Mouse (Mus musculus) heart, postnatal 0 days (tissue): ENCODE results near the gene Socs3. TPM values are rescaled to one million over a fixed set of nuclear protein-coding genes. Genes with fewer than 3 reads are reported as not detected.
A peak's percentile ranks its signal among the peaks of the same experiment; 100 is the strongest.

ENCODE experiments used
- ATAC-seq: fragments of 200-750 bp; cut with Nextera tagmentation; 2 replicates; pipeline ENCODE4 v1.8.0; 2017; ENCODE audit warnings: low read depth, moderate number of reproducible peaks, moderate library complexity; ENCODE audit not compliant: insufficient read depth
- DNase-seq: peaks from one replicate; pipeline ENCODE4 v3.0.0-alpha.2; 2016; ENCODE audit warnings: low spot score
- H3K27ac ChIP-seq: fragments of 300-500 bp; sonication (generic); 2 replicates; pipeline ENCODE4 v1.5.1; 2014; ENCODE audit warnings: low read depth, mild to moderate bottlenecking
- H3K27me3 ChIP-seq: fragments of 300-500 bp; sonication (generic); 2 replicates; pipeline ENCODE4 v1.6.1; 2014; ENCODE audit warnings: low read length, mixed read lengths; ENCODE audit not compliant: control insufficient read depth, insufficient read depth
- H3K36me3 ChIP-seq: fragments of 300-500 bp; sonication (generic); replicated peaks from 2 replicates; pipeline ENCODE4 v1.6.1; 2014; ENCODE audit warnings: low read length, mixed read lengths; ENCODE audit not compliant: control insufficient read depth, insufficient read depth
- H3K4me1 ChIP-seq: fragments of 300-500 bp; sonication (generic); 2 replicates; pipeline ENCODE4 v1.6.1; 2014; ENCODE audit warnings: antibody characterized with exemption; ENCODE audit not compliant: control insufficient read depth, insufficient read depth
- H3K4me2 ChIP-seq: fragments of 300-500 bp; sonication (generic); 2 replicates; pipeline ENCODE4 v1.6.1; 2014; ENCODE audit warnings: low read depth, mild to moderate bottlenecking, low read length, moderate library complexity
- H3K4me3 ChIP-seq: fragments of 300-500 bp; sonication (generic); 2 replicates; pipeline ENCODE4 v1.5.1; 2014; ENCODE audit warnings: low read depth, low read length
- H3K9ac ChIP-seq: fragments of 300-500 bp; sonication (generic); replicated peaks from 2 replicates; pipeline ENCODE4 v1.6.1; 2014; ENCODE audit warnings: low read depth, low read length, mixed read lengths
- H3K9me3 ChIP-seq: fragments of 300-500 bp; sonication (generic); replicated peaks from 2 replicates; pipeline ENCODE4 v1.6.1; 2016; ENCODE audit warnings: low read length; ENCODE audit not compliant: control insufficient read depth
- CTCF ChIP-seq: IDR thresholded peaks from 2 replicates; pipeline ENCODE4 v1.5.1; 2016; ENCODE audit warnings: antibody characterized with exemption, control low read depth, low read depth
- EP300 ChIP-seq: IDR thresholded peaks from 2 replicates; pipeline ENCODE4 v1.6.1; 2016; ENCODE audit warnings: antibody characterized with exemption, low read depth
- WGBS: fragments of 180-500 bp; shearing (Covaris S2); extraction: QIAGEN DNeasy Blood & Tissue Kit; methylation state at CpG from one replicate; pipeline ENCODE4 v1.1.7; 2014; 5-methylcytosine and 5-hydroxymethylcytosine counted together
- polyA plus RNA-seq: library from polyadenylated mRNA; unstranded; fragments of >200 nt; fragmentation: Nextera tagmentation; extraction: Ambion mirVana; gene quantifications from 2 replicates; pipeline ENCODE4 v1.2.1, GENCODE M21; 2015
- total RNA-seq: library from RNA; depleted of rRNA; stranded (reverse); fragments of >200 nt; gene quantifications from 2 replicates; pipeline ENCODE4 v1.2.3, GENCODE M21; 2014; ENCODE audit warnings: low replicate concordance

Socs3 gene
- total and polyA plus RNA-seq, 2 experiments from 2014 or later, result 4.0 to 5.7 TPM

DNA sequence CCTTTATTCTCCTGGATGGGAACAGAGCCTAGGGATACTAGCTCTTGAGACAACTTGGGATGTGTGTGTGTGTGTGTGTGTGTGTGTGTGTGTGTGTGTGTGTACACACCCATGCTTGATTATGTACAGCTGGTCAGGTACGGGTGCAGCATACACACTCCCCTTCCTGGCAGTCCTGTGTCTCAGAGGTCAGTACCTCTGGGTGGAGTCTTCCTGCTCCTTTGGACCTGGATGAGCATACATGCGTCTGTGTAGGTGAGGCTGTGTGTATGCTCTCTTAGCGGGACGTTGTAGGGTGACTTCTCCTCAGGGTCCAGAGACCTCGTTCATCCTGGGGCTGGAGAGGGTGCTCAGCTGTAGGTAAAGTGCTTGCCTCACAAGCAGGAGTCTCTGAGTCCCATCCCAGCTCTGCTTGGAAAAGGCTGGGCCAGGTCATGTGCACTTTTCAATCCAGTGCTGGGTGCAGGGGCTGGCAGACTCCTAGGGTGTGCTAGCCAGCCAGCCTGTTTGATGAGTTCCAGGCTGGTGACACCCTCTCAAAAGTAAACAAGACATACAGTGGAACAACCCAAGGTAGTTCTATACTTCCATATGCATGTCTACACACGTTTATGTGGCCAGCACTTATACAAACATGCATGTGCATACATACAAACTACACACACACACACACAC is 29.6 kb upstream of the Socs3 start:
- Histone ChIP-seq H3K27me3 (no peaks in the 10 kb centered on the region), H3K4me2 (no peak overlapping the region), H3K27ac (peak overlapping the region; percentile 53), H3K36me3 (peaks cover 36% of the 10 kb centered on the region), H3K9me3 (no peaks in the 10 kb centered on the region), H3K4me1 (peaks cover 36% of the 10 kb centered on the region), H3K4me3 (no peak overlapping the region), H3K9ac (no peak overlapping the region; the same call in 1 of the 2 replicates)
- peak; percentile 37 for ATAC-seq
- DNase-seq, result no peak
- 66% methylated on average over 6 of the region's 6 CpGs for whole genome bisulfite sequencing
- no peak for TF ChIP-seq CTCF
- no peak for TF ChIP-seq EP300

DNA sequence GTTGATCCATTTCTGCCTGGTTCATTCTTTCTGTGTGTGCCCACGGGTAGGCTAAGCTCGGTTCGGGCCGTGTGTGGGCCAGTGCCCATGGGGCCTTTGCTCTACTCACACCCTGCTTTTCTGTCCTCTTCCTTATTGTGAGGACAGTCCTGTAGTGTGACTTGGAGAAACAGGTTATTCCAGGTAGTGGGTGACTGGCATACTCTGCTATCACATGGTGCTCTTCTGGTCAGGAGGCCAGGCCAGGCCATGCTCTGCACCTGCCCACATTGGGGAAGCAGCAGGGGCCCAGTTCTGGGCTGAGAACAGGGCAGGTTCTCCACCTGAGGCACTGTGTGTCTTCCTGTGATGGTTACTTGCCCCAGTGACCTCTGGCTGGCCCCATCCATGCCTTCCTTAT is 28.5 kb upstream of the Socs3 start:
- H3K4me1 ChIP-seq, result peaks cover 39% of the 10 kb centered on the region
- WGBS, result 92% methylated on average over 4 of the region's 4 CpGs

DNA sequence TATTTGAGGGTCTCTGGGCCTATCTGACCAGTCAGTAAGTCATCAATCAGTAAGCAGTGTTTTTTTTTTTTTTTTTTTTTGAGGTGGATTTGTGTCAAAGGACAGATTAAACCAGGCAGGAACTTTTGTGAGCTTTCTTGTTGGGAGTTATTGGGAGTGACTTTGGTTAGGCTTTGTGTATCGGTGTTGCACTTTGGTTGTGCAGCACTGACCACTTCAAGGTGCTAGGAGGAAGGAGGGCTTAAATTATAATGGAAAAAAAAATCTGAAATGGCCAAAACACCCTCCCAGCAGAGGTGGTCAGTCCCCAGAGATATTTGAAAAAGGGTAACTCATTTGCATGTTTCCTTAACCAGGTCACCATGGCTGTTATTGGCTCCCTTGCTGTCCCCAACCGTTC is 27.2 kb upstream of the Socs3 start:
- WGBS, result 95% methylated on average over 2 of the region's 2 CpGs
- no peak for TF ChIP-seq CTCF
- no peak for TF ChIP-seq EP300
- Histone ChIP-seq H3K36me3 (peaks cover 14% of the 10 kb centered on the region), H3K4me1 (peaks cover 45% of the 10 kb centered on the region), H3K27me3 (no peaks in the 10 kb centered on the region), H3K4me3 (no peak overlapping the region), H3K9me3 (no peaks in the 10 kb centered on the region), H3K27ac (no peak overlapping the region), H3K9ac (no peak overlapping the region), H3K4me2 (no peak overlapping the region)
- ATAC-seq (no peak), DNase-seq (no peak)

More for the DNA sequence above, 28.5 kb upstream of the Socs3 start:
- Histone ChIP-seq H3K9me3 (no peaks in the 10 kb centered on the region), H3K4me3 (no peak overlapping the region), H3K9ac (no peak overlapping the region), H3K27me3 (no peaks in the 10 kb centered on the region), H3K36me3 (peaks cover 26% of the 10 kb centered on the region), H3K27ac (no peak overlapping the region), H3K4me2 (no peak overlapping the region)
- TF ChIP-seq EP300, result no peak
- TF ChIP-seq CTCF, result no peak
- ATAC-seq (no peak), DNase-seq (no peak)

DNA sequence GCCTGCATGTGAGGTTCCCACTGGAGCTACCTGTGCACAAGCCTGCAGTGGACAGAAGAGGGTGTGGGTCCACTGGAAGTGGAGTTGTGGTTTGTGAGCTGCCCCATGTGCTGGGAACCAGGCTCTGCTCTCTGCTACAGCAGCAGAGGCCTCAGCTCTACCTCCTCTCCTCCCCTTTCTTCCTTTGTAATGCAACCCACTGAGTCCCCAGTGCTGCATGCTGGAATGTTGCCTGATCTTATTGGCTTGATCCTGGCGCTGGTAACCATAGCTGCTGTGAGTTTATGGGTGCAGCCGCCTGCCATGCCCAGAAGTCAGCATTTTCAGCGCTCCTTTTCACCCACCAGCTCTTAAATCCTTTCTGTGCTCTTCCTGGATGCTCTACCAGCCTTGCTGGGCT is 26.2 kb upstream of the Socs3 start:
- H3K36me3 ChIP-seq, result peaks cover 3% of the 10 kb centered on the region
- no peak for DNase-seq
- H3K27ac ChIP-seq, result no peak overlapping the region
- TF ChIP-seq CTCF (no peak), EP300 (no peak)
- ATAC-seq, result no peak
- no peak overlapping the region for H3K4me2 ChIP-seq
- no peaks in the 10 kb centered on the region for H3K9me3 ChIP-seq
- peaks cover 49% of the 10 kb centered on the region for H3K4me1 ChIP-seq
- 69% methylated on average over 3 of the region's 3 CpGs for WGBS
- no peaks in the 10 kb centered on the region for H3K27me3 ChIP-seq
- H3K9ac ChIP-seq, result no peak overlapping the region
- H3K4me3 ChIP-seq, result no peak overlapping the region

DNA sequence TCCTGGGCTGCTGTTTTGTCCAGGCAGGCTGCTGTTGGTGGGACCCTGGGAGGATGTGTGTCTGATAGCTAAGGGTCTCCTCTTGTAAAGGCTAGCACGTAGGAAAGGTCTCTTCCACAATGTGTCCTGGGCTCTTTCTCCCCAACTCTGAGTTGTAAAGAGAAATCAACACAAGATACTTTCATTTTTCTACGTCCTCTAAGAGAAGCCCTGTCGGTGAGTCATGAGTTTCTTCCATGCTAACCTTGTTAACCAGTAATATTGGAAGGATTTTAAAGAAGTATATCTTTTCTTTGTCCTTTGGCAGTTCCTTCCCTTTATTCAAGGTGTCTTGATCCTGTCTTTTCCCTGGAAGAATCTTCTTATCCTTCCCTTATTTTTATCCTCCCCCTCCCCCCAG is 25.8 kb upstream of the Socs3 start:
- H3K9me3 ChIP-seq, result no peaks in the 10 kb centered on the region
- H3K36me3 ChIP-seq, result no peaks in the 10 kb centered on the region
- no peak overlapping the region for H3K4me2 ChIP-seq
- ATAC-seq (no peak), DNase-seq (no peak)
- H3K27me3 ChIP-seq, result no peaks in the 10 kb centered on the region
- H3K4me1 ChIP-seq, result peaks cover 48% of the 10 kb centered on the region
- TF ChIP-seq EP300, result no peak
- no peak for TF ChIP-seq CTCF
- H3K27ac ChIP-seq, result 0 out of 2 replicates have a peak overlapping the region, but pooled peaks have one; percentile 74
- no peak overlapping the region for H3K4me3 ChIP-seq
- WGBS, result 65% methylated on average over 3 of the region's 3 CpGs
- H3K9ac ChIP-seq, result no peak overlapping the region

DNA sequence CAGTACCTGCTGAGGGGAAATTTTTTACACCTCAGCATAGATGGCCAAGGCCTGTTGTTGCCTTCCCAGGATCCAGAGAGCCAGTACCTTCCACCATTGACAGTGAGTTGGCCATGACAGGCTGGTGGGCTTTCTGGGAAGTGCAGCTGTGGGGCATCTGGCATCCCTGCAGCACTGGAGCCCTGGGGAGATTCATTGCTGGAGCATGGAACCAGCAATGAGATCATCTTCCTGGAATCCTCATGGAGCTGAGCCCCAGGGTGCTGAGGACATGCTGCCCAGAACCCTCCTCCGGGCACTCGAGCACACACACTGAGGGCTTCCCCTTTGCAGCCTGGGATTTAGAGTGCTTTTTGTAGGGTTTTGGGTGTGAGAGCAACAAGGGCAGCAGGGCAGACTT is 25.4 kb upstream of the Socs3 start:
- no peak for DNase-seq
- WGBS, result 10% methylated on average over 2 of the region's 2 CpGs
- peaks cover 48% of the 10 kb centered on the region for H3K4me1 ChIP-seq
- no peaks in the 10 kb centered on the region for H3K36me3 ChIP-seq
- no peak overlapping the region for H3K4me3 ChIP-seq
- TF ChIP-seq EP300, result no peak
- no peak for TF ChIP-seq CTCF
- no peaks in the 10 kb centered on the region for H3K27me3 ChIP-seq
- no peak overlapping the region for H3K4me2 ChIP-seq
- ATAC-seq, result 0 out of 2 replicates have a peak, but pooled peaks have one; percentile 15
- no peak overlapping the region for H3K9ac ChIP-seq
- peak overlapping the region; percentile 74; the same call in 1 of the 2 replicates for H3K27ac ChIP-seq
- H3K9me3 ChIP-seq, result no peaks in the 10 kb centered on the region
